Mouse (Mus musculus): ENCODE measurements around the gene Pafah1b3.

Pafah1b3 gene

DNA sequence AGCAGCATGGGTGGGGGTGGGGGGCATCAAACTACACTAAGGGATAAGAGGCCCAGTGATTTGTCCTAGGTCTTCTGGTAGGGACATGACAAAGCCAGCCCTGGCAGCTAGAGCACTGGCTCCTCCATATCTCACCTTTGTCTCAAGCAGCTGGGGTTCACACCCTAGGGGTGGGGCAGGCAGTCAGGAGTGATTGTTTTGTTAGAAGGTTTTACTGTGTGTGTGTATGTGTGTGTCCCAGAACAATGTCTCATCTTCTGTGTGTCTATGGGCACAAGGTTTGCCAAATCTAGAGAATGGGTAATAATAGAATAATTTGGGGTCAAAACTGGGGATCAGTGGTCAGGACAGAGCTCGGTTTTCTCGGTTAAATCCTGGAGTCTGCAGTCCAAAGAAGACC, 7.7 kb upstream of the Pafah1b3 start:
- no peak for DNase-seq

DNA sequence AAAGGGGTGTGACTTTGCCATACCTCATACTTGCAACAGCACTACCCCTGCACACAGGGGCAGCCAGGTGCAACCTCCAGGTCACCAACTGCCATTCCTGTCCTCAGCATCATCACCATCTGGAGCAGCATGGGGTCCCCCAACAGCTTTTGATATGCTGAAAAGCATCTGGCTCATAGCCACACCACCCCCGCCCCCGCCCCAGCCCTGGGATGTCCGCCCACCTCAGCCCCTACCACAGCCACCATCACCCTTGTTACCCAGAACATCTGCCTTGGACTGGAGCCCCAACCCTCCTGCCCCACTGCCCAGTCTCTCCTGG, 5.9 kb upstream of the Pafah1b3 start:
- DNase-seq, result no peak

DNA sequence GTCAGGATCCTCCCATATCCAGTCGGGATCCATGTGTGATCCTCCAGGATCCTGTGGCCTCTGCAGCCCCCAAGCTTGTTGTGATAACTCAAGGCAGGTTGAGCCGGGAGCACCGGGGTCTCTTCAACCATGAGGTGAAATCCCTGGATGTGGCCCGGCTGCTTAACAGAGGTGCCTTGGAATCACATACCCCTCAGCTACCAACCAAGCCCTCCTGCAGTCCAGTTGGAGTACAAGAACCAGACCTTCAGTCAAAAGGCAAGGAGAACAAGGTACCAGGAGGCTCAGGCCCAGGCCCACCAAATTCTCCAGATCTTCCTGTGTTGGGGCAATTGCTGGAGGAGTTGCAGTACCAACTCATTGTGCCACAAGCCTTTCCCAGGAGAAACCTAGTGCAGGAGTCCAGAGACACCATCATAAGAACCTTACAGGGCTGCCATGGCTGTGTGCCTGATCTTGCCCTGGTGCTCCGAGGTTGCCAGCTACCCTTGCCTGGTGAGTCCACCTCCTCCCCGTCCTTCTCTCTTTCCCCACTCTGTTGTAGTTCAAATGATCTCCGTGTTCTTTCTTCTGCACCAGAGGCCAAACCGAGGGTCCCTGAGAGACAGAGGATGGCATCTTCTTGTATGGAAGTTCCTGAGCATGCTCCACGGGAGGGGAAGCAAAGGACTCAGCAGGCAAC, 5.4 kb upstream of the Pafah1b3 start:
- DNase-seq, result no peak

- DNase-seq, result peak; percentile 68
These were observed 3.3 kb upstream of the Pafah1b3 start, which contains the start of gene Prr19 for GRCm38 (mm10) chr7:25301063-25301462. TSS of gene Prr19 (plus strand) at chr7:25301411.

DNA sequence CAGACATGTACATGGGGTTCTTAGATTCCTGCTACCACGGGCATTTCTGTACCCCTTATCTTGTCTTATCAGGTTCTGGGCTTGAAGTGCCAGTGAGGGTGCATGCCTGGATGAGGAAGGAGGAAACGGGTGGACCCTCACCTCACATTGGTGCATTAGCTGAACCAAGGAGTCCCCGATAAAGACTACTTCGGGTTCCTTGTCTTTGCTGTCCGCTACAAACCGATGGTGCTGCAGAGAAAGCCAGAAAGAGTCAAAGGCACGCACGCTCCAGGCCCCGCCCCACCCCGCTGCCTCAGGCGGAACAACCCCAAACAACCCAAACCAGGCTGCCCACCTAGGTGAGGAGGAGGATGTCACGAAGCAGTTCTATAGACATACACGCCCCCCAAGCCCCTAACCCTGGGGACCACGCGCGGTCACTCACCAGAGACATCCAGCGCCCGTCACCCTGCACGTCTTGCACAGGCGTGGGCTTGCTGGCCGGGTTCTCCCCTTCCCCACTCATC, 787 bp downstream of the Pafah1b3 start:
- no peak for DNase-seq

DNA sequence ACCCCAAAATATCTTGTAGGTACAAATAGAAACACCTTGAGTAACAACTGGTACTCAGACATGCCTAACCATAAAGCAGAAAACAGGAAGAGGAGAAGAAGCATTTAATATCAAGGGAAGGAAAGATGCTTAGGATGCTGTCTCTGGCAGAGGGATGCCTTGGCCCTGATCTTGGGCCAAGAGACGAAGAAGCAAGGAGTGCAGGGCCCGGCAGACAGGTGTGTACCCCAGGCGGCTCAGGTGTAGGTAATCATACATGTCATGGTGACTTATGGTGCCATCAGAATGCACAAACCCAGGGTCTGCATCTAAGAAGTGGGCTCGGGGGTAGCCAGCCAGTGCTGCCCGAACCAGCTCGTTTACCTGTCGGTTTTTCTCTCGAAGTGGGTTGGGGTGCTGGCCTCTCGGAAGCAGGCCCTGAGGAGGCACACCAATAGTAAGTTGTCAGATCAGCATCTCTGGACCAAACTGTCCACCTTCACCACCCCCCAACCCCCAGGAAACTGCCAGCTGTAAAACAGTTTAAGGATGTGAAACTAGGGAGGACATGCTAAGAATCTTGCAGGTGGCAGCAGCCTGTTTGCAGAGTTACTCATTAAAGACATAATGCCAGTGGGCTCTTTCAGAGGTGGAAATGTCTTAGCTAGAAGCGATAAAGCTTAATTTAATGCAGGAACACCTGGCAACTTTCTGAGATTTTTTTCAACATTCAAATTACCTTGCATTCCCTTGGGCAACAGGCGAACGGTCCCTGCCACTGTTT, 2.6 kb downstream of the Pafah1b3 start:
- DNase-seq, result no peak

- DNase-seq, result no peak
These were observed 3.3 kb downstream of the Pafah1b3 start for GRCm38 (mm10) chr7:25294495-25294894.

DNA sequence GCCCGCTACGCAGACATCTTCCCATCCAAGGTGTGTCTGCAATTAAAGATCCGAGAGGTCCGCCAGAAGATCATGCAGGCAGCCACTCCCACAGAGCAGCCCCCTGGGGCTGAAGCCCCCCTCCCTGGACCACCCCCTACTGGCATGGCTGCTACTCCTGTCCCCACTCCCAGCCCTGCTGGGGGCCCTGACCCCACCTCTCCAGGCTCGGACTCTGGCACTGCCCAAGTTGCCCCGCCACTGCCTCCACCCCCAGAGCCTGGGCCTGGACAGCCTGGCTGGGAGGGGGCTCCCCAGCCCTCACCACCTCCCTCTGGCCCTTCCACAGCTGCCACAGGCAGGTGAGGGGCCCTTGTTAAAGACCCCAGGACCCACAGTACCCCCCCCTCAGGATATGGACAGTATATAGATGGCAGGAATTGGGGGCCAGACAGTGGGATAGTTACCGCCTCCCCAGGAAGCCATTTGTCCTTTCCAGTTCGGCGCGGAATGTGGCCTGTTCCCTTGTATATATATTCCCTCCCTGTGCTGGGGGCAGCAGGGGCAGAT, 4.5 kb downstream of the Pafah1b3 start:
- no peak for DNase-seq

DNA sequence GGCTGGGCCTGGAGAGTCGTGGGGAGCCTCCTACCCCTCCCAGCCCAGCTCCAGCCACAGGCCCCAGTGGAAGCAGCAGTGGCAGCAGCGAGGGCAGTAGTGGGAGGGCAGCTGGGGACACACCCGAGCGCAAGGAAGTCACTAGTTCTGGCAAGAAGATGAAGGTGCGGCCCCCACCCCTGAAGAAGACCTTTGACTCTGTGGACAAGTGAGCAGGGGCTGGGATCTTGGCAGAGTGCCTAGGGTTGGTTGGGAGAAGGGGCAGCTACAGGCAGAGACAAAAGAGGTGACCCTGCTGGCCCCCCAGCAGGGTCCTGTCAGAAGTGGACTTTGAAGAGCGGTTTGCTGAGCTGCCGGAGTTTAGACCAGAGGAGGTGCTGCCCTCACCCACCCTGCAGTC, 5.7 kb downstream of the Pafah1b3 start:
- no peak for DNase-seq

- DNase-seq, result no peak
These were observed 6.9 kb downstream of the Pafah1b3 start for GRCm38 (mm10) chr7:25290911-25291310.

DNA sequence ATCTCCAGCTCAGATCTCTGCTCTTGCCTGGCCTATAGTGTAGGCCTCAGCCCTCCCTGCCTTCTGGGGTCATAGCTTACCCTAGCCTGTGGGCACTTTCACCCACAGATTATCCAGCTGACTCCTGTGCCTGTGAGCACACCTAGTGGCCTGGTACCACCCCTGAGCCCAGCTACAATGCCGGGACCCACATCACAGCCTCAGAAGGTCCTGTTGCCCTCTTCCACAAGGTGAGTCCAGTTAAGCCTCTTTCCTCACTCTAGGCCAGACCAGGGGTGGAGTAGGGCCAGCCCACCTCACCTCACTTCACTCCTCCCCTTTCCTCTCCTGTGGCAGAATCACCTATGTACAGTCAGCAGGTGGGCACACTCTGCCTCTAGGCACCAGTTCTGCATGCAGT, 7.3 kb downstream of the Pafah1b3 start:
- no peak for DNase-seq

- no peak for DNase-seq
These were observed 7.9 kb downstream of the Pafah1b3 start for GRCm38 (mm10) chr7:25289925-25290324.

DNA sequence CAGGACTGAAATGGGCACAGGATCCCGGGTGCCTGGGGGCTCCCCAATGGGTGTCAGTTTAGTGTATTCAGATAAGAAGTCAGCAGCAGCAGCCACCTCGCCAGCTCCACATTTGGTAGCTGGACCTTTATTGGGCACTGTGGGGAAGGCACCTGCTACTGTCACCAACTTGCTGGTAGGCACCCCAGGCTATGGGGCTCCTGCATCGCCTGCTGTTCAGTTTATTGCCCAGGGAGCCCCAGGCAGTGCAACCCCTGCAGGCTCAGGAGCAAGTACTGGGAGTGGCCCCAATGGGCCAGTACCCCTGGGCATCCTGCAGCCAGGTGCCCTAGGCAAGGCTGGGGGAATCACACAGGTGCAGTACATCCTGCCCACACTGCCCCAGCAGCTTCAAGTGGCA, 9.1 kb downstream of the Pafah1b3 start:
- DNase-seq, result no peak

GRCm38 (mm10) chr7:25288011-25288410, 9.8 kb downstream of the Pafah1b3 start:
- DNase-seq, result no peak

GRCm38 (mm10) chr7:25286989-25287388, 10.8 kb downstream of the Pafah1b3 start:
- no peak for DNase-seq

GRCm38 (mm10) chr7:25285511-25286238, 12.1 kb downstream of the Pafah1b3 start:
- no peak for DNase-seq

- DNase-seq, result no peak
These were observed 13.0 kb downstream of the Pafah1b3 start for GRCm38 (mm10) chr7:25284766-25285165.

DNA sequence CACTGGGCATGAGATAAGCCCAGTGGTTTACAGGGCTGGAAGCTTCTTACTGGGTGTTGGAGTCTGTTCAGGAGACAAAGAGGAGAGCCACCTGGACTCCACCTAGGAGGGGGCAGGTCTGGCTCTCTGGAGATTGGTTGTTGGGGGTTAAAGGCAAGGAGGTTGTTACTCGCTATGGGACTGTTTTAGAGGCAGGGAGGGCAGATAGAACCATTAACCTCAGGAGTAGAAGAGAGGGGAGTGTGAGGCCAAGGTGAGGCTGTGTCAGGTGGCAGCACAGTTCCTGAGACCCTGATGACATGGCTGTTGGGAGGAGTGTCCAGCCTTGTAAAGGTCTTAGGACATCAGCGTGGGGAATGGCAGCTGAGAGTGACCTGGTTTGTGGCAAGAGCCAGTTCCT, 13.6 kb downstream of the Pafah1b3 start:
- no peak for DNase-seq

DNA sequence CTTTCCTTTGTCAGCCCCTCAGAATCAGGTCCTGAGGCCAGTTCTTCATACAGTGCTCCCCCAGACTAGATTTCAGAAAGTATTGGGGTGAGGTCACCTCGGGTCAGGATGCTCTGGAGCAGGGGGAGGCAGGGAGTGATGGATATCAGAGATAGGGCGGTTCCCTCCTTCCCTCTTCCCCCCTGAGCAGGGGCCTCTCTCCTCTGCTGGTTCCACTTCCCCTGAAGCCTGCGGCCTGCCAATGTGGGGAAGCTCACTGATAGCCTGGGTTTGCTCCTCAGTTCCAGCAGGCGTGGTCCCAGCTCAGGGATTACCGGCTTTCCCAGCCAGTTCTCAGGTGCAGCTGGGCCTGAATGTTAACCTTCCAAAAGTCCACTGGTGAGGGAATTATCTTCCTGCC, 14.1 kb downstream of the Pafah1b3 start:
- DNase-seq, result no peak

DNA sequence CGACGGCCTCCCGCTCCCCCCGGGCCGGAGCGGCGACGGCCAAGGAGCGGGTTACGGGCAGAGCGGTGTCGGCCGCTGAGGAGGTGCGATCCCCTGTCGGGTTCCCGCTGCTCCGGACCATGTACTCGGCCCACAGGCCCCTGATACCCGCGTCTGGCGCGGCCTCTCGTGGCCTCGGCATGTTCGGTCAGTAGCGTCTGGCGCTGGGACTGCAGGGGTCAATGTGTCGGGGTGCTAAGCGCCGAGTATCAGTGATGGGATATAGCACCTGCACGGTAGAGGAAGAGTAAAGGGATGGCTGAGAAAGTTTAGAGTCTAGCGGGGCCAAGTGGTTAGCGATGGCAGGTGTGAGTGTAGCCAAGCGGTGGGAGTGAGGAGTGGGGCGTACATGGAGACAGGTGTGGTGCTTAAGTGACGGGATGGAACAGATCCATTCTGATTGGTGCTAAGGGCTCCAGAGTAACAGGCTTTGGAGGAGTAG, 15.0 kb downstream of the Pafah1b3 start:
- DNase-seq, result peak; percentile 57

- DNase-seq, result peak; percentile 99
These were observed 15.8 kb downstream of the Pafah1b3 start for GRCm38 (mm10) chr7:25281734-25282601.

- no peak for DNase-seq
These were observed 16.5 kb downstream of the Pafah1b3 start for GRCm38 (mm10) chr7:25281166-25281733.
